Mouse (Mus musculus): ENCODE measurements around the gene Rph3al. TPM values are rescaled to one million over a fixed set of nuclear protein-coding genes. Genes with fewer than 3 reads are reported as not detected.
A peak's percentile ranks its signal among the peaks of the same experiment; 100 is the strongest.

The Rph3al gene
- polyA plus RNA-seq, 1 experiment from 2014 or later, result 1.1 TPM

DNA sequence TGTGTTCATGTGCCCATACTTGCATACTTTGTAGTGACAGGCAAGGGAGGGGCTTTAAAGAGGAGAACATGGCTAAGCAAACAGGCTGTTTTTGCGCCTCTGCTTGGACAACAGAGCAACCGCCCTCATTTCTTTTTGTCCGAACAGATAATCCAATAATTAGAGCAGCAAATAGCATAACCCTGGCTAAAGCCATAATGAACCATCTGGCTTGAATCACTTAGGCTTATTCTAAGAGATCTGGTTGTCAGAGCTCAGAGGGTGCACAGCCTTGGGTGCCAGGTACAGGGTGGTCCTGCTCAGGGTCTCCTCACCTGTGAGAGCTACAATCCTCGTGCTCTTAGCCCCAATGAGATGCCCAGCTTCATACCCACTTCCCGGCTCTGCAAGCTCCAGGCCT lies 144.9 kb downstream of the Rph3al start:
- WGBS, result 62% methylated on average over 5 of the region's 5 CpGs
- Histone ChIP-seq H3K9ac (ENCODE audit: low read length) (no peak overlapping the region), H3K27me3 (ENCODE audit: control insufficient read depth, insufficient read depth, low read length) (peaks cover 40% of the 10 kb centered on the region), H3K4me2 (no peak overlapping the region), H3K27ac (ENCODE audit: low read depth, low read length) (no peak overlapping the region), H3K4me3 (ENCODE audit: low read depth, low read length) (no peak overlapping the region), H3K36me3 (ENCODE audit: control insufficient read depth, insufficient read depth, low read length) (no peaks in the 10 kb centered on the region), H3K4me1 (ENCODE audit: control insufficient read depth, insufficient read depth, low read length) (peaks cover 12% of the 10 kb centered on the region; the same call in 1 of the 2 replicates), H3K9me3 (ENCODE audit: control insufficient read depth, low read length) (no peaks in the 10 kb centered on the region)
- DNase-seq (ENCODE audit: low spot score, missing footprints) (no peak), ATAC-seq (ENCODE audit: low FRiP score) (no peak)

- DNase-seq (ENCODE audit: low spot score, missing footprints) (no peak), ATAC-seq (ENCODE audit: low FRiP score) (no peak)
- no peak overlapping the region for H3K4me3 ChIP-seq (ENCODE audit: low read depth, low read length)
- H3K27me3 ChIP-seq (ENCODE audit: control insufficient read depth, insufficient read depth, low read length), result peaks cover 40% of the 10 kb centered on the region
- H3K4me1 ChIP-seq (ENCODE audit: control insufficient read depth, insufficient read depth, low read length), result peaks cover 12% of the 10 kb centered on the region; the same call in 1 of the 2 replicates
- no peak overlapping the region for H3K27ac ChIP-seq (ENCODE audit: low read depth, low read length)
- no peaks in the 10 kb centered on the region for H3K9me3 ChIP-seq (ENCODE audit: control insufficient read depth, low read length)
- H3K4me2 ChIP-seq, result no peak overlapping the region
- H3K36me3 ChIP-seq (ENCODE audit: control insufficient read depth, insufficient read depth, low read length), result no peaks in the 10 kb centered on the region
- 81% methylated on average over 5 of the region's 5 CpGs for WGBS
- H3K9ac ChIP-seq (ENCODE audit: low read length), result no peak overlapping the region
Observed at GRCm38 (mm10) chr11:75792535-75792934, 145.7 kb downstream of the Rph3al start.

DNA sequence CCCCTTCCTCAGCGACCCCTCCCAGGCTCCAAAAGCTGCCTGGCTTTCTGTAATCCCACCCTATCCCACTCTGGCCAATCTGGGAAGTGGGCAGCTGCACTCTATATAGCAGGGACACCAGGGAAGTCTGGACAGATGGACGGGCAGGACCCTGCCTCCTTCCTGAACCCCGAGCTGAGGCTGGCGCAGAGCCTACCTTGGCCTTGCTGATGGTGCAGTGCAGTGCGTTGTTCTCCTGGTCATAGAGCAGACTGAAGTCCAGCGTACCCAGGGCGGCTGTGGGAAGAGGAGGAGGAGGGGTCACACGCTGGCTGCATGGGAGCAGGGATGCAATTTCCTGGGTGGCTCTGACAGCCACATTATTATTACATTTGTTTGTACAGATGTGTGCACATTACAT lies 152.3 kb downstream of the Rph3al start:
- Histone ChIP-seq H3K36me3 (ENCODE audit: control insufficient read depth, insufficient read depth, low read length) (no peaks in the 10 kb centered on the region), H3K4me1 (ENCODE audit: control insufficient read depth, insufficient read depth, low read length) (no peaks in the 10 kb centered on the region), H3K9me3 (ENCODE audit: control insufficient read depth, low read length) (no peaks in the 10 kb centered on the region), H3K4me2 (no peak overlapping the region), H3K9ac (ENCODE audit: low read length) (no peak overlapping the region), H3K27ac (ENCODE audit: low read depth, low read length) (no peak overlapping the region), H3K4me3 (ENCODE audit: low read depth, low read length) (no peak overlapping the region), H3K27me3 (ENCODE audit: control insufficient read depth, insufficient read depth, low read length) (no peaks in the 10 kb centered on the region)
- DNase-seq (ENCODE audit: low spot score, missing footprints), result no peak
- WGBS, result 77% methylated on average over 8 of the region's 8 CpGs
- no peak for ATAC-seq (ENCODE audit: low FRiP score)

DNA sequence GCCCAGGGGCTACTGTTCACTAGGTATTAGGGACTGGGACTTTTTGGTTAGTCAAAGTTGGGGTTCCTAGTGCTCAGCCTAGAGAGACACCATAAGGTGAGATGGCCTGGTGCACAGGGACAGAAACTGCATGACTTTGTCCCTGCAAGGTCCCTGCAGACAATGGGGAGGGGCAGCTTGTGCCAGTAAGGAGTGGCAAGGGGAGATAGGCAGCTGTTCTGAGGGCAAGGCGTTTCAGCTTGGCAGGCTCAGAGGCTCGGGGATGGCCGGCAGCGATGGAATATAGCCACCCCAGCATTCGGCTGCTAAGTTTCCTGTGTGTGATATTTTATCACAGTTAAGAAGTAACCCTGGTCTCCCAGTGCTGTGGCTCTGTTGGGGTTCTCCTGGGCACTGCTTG lies 154.4 kb downstream of the Rph3al start:
- Histone ChIP-seq H3K9me3 (ENCODE audit: control insufficient read depth, low read length) (no peaks in the 10 kb centered on the region), H3K4me3 (ENCODE audit: low read depth, low read length) (no peak overlapping the region), H3K9ac (ENCODE audit: low read length) (no peak overlapping the region), H3K4me2 (no peak overlapping the region), H3K27me3 (ENCODE audit: control insufficient read depth, insufficient read depth, low read length) (no peaks in the 10 kb centered on the region), H3K27ac (ENCODE audit: low read depth, low read length) (no peak overlapping the region), H3K36me3 (ENCODE audit: control insufficient read depth, insufficient read depth, low read length) (no peaks in the 10 kb centered on the region), H3K4me1 (ENCODE audit: control insufficient read depth, insufficient read depth, low read length) (no peaks in the 10 kb centered on the region)
- peak; percentile 37 for DNase-seq (ENCODE audit: low spot score, missing footprints)
- ATAC-seq (ENCODE audit: low FRiP score), result no peak
- whole genome bisulfite sequencing, result 88% methylated on average over 5 of the region's 5 CpGs

DNA sequence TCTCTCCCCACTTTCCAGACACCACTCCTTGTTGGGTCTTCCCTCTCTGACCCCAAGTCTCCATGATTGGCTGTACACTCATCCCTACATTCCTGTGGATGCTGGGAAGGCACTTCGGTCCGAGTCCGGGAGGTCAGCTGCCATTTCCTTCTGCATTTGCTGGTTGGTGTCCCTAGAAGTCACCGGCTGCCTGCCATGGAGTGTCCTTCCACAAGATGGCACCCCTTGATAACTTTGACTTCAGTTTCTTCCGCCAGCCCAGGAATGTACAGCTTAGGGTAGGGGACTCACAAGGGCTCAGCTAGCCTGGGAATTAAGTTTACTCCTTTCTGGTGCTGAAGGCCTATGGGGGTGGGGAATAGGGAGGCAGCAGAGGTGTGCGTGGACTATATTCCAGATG lies 156.3 kb downstream of the Rph3al start:
- DNase-seq (ENCODE audit: low spot score, missing footprints) (peak; percentile 94), ATAC-seq (ENCODE audit: low FRiP score) (peak; percentile 52; the same call in 1 of the 2 replicates)
- Histone ChIP-seq H3K27ac (ENCODE audit: low read depth, low read length) (no peak overlapping the region), H3K9me3 (ENCODE audit: control insufficient read depth, low read length) (no peaks in the 10 kb centered on the region), H3K36me3 (ENCODE audit: control insufficient read depth, insufficient read depth, low read length) (no peaks in the 10 kb centered on the region), H3K4me2 (no peak overlapping the region), H3K4me1 (ENCODE audit: control insufficient read depth, insufficient read depth, low read length) (no peaks in the 10 kb centered on the region), H3K4me3 (ENCODE audit: low read depth, low read length) (no peak overlapping the region), H3K9ac (ENCODE audit: low read length) (no peak overlapping the region), H3K27me3 (ENCODE audit: control insufficient read depth, insufficient read depth, low read length) (no peaks in the 10 kb centered on the region)
- WGBS, result 27% methylated on average over 6 of the region's 6 CpGs

Other genes with a start within 250 kb of the Rph3al start
- gene Ywhae, start 205.6 kb downstream of the Rph3al start, polyA plus RNA-seq (2014; fragmentation: Nextera tagmentation; extraction: Ambion mirVana), result 1,665 and 1,827 TPM in 2 replicates
- 0.58 and 0.68 TPM in 2 replicates for gene Doc2b, start 142.4 kb downstream of the Rph3al start, polyA plus RNA-seq (2014; fragmentation: Nextera tagmentation; extraction: Ambion mirVana)
- 0.23 TPM in 1 of 2 replicates, not detected in the other for gene 1700016K19Rik, start 61.5 kb upstream of the Rph3al start, polyA plus RNA-seq (2014; fragmentation: Nextera tagmentation; extraction: Ambion mirVana)
- gene Rflnb, start 89.4 kb upstream of the Rph3al start, polyA plus RNA-seq (2014; fragmentation: Nextera tagmentation; extraction: Ambion mirVana), result 13.4 and 13.9 TPM in 2 replicates
- 44.2 and 47.4 TPM in 2 replicates for gene Vps53, start 241.2 kb upstream of the Rph3al start, polyA plus RNA-seq (2014; fragmentation: Nextera tagmentation; extraction: Ambion mirVana)
- gene Fam57a, start 241.2 kb upstream of the Rph3al start, polyA plus RNA-seq (2014; fragmentation: Nextera tagmentation; extraction: Ambion mirVana), result 30.9 and 32.7 TPM in 2 replicates